Mouse (Mus musculus): ENCODE measurements around the gene Tdrd3. TPM values are rescaled to one million over a fixed set of nuclear protein-coding genes. Genes with fewer than 3 reads are reported as not detected.

The Tdrd3 gene
- total RNA-seq (2015; ENCODE audit: low replicate concordance) (18.7 and 32.7 TPM in 2 replicates), total RNA-seq (2017; ENCODE audit: low replicate concordance) (31.3 and 38.6 TPM in 2 replicates)

DNA sequence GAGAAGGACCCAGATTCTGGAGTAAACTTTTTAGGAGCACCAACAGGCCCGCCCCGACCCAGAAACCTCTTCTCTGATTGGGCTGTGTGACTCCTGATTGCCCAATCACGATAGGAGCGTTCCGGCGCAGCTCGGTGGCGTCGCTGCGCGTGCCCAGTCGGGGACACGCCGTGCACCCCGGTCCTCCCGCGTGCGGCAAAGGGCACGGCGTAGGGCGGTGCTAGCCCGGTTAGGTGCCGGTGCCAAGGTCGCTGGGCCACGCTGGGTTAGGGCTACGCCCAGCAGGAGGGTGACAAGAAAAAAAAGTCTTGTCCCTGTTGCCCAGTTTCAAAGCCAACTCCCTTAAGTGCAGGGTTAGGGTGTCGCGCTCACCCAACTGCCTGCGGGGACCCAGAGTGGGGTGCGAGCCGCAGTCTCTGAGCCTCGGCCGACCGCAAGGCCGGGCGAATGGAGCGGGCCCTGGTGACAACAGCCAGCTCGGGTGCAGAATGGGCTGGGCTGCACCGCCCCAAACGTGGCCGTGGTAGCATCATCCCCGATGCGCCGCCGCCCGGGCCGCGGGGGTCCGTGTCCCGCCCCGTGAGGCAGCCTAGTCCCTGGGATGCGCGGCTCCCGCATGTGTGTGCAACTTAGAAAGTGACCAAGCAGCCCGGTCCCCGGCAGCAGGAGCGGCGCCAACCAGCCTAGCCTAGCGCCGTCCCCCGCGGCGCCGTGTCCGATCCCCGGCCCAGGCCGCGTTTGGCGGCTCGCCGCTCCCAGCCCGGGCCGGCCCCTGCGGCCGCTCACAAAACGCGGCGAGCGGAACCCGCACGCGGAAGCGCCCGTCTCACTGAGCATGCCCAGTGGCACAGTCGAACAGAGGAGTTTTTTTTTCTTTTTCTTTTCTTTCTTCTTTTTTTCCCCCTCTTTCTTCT lies at the start of gene Tdrd3:
Tdrd3 (plus strand) TSS at position 832 of the 914 bp plus-strand sequence.
- peak; percentile 87 for ATAC-seq (replicated peaks; ENCODE audit: low FRiP score, poor library complexity, severe bottlenecking)

- ATAC-seq (replicated peaks; ENCODE audit: low FRiP score, poor library complexity, severe bottlenecking), result no peak
These were observed 49.3 kb upstream of the Tdrd3 start for GRCm38 (mm10) chr14:87367169-87367568.

- no peak for ATAC-seq (replicated peaks; ENCODE audit: low FRiP score, poor library complexity, severe bottlenecking)
These were observed 33.4 kb upstream of the Tdrd3 start for GRCm38 (mm10) chr14:87383041-87383440.

DNA sequence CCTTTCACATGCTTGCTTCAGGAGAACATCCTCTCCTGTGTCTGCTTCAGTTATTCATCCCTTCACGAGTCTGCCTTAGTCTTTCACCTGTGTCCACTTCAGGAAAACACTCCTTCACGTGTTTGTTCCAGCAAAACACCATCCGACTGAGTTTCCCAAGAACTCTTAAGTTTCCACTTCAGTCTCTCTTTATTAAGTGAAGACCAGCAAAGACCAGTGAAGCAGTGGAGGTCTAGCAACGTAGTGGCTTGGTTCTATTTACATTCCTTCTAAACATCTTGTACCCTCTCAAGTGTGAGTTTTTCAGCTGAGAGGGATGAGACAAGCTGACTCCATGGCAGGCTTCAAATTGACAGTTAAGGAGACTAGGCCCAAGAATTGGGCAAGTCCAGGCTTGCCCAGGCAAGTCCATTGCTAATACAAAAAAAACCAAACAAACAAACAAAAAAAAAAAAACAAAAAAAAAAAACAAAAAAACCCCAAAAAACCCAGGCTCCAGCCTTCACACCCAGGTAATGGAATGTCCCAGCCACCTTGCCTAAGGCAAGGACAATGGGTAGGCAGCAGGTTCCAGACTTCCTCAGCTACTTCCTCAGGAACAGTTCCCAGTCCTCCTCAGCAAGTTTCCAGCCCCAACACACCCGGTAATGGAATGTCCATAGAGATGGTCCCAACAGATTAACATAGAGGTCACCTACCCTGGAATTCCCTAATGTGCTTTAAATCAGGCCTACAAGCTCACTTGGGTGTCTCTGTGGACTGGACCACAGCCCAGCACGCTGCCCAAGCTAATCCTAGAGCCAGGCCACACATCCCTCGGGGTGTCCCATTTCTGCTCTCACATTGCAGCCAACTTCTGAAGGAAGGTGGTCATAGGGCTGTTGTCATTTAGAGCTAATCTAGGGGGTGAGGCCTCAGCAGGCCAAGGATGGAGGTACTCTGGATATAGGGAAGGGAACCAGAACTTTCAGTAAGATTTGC lies 31.9 kb upstream of the Tdrd3 start:
- no peak for ATAC-seq (replicated peaks; ENCODE audit: low FRiP score, poor library complexity, severe bottlenecking)

GRCm38 (mm10) chr14:87393096-87393495 lies 23.3 kb upstream of the Tdrd3 start:
- ATAC-seq (replicated peaks; ENCODE audit: low FRiP score, poor library complexity, severe bottlenecking), result no peak

DNA sequence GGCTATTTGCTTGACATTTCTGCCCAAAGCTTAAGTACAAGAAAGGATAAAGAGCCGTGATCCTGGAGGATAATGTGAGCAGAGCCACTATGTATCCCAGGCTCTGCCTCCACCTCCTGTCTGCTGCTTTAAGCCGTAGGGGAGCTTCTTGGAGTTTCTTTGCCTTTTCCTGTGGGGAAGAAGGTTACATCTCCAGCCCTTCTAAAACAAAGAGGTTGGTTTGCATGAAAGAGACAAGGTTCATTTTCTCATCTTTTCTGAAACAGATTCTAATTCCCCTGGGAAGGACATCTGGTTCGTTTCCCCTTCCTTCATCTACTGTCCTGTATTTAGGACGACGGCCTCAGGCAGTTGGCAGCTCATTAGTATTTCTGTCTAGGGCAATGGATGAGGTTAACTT lies 19.8 kb upstream of the Tdrd3 start:
- ATAC-seq (replicated peaks; ENCODE audit: low FRiP score, poor library complexity, severe bottlenecking), result no peak

GRCm38 (mm10) chr14:87415486-87415807 lies 992 bp upstream of the Tdrd3 start:
- 0 out of 2 replicates have a peak, but pooled peaks have one; percentile 1 for ATAC-seq (replicated peaks; ENCODE audit: low FRiP score, poor library complexity, severe bottlenecking)

- peak; percentile 23 for ATAC-seq (replicated peaks; ENCODE audit: low FRiP score, poor library complexity, severe bottlenecking)
These were observed 584 bp downstream of the Tdrd3 start for GRCm38 (mm10) chr14:87416755-87417690.

DNA sequence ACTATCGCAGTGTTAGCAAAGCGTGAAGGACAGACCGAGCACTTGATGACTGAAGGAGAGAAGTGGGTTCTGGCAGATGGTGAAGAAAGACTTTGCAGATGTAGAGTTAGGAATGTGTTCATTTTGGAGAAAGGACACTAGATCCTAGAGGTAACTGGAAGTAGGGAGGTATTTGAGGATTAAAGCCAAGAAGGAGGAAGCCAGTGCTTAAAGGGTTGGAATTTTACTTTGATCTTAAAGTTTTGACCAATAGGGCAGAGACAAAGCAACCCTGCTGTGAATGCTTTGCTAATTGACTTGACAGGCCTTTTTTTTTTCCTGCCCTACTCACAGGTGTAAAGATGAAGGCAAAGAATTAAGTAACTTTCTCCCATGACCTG lies 1.2 kb downstream of the Tdrd3 start:
- no peak for ATAC-seq (replicated peaks; ENCODE audit: low FRiP score, poor library complexity, severe bottlenecking)

DNA sequence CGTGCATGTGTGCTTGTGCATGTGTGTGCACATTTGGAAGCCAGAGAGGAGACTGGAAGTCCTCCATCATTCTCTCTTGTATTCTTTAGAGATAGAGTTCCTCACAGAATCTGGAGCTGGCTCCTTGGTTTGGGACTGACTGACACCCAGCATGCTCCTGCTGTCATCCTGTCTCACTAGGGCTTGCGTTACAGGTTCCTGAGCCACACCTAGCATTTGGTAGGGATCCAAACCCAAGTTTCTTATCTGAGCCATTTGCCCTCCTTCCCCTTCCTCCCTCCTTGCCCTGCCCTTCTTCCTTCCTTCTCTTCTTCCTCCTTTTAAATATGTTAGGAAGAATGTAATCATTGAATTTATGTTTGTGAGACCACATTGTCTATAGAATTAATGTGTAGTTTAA lies 3.3 kb downstream of the Tdrd3 start:
- peak; percentile 62 for ATAC-seq (replicated peaks; ENCODE audit: low FRiP score, poor library complexity, severe bottlenecking)

DNA sequence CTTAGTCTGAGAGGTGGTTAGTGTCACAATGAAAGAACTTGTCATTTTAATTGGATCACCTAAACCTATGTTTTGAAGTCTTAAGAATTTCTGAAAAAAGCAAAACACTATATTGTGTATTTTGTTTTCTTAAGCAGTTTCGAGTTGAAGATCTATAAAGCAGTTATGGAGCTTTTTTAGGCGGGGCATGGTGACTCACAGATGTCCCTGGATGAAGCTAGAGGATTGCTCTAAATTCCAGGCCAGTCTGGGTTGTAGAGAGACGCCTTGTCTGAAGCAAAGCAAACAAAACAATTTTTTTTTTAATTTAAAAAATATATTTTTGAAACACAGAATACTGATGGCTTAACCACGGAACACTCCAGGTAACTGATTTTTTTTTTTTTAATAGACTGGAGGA lies 4.1 kb downstream of the Tdrd3 start:
- no peak for ATAC-seq (replicated peaks; ENCODE audit: low FRiP score, poor library complexity, severe bottlenecking)

- no peak for ATAC-seq (replicated peaks; ENCODE audit: low FRiP score, poor library complexity, severe bottlenecking)
These were observed 6.0 kb downstream of the Tdrd3 start for GRCm38 (mm10) chr14:87422432-87422831.

DNA sequence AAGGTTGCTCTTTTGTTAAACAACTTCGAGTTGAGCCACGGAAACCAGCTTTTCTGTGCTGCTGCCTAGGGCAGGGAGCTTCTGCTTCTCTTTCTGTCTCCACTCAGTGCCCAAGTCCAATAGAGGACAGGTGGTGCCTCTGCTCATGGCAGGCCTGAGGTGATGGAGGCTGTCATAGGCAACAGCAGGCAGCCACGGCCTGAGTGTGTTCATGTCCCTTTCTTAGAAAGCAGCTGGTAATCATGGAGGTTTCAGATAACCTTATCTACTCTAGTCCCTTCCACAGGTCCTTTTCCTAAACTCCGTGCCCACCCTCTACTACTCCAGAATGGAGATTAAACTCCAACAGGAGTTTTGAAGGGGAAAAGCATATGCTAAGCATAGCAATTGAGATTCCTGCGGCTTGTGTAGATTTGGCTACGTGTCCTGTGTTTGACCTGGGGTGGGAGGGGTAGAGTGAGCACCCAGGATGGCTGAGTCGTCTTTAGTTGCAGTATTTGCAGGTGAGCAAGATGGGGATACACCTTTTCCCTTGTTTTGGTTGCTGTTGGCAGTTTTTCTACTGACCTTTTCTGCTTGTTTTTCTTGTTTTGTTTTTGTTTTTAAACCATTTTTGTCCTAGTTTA lies 10.0 kb downstream of the Tdrd3 start:
- ATAC-seq (replicated peaks; ENCODE audit: low FRiP score, poor library complexity, severe bottlenecking), result peak; percentile 81

- peak; percentile 53; the same call in 1 of the 2 replicates for ATAC-seq (replicated peaks; ENCODE audit: low FRiP score, poor library complexity, severe bottlenecking)
These were observed 10.6 kb downstream of the Tdrd3 start for GRCm38 (mm10) chr14:87427032-87427431.

- ATAC-seq (replicated peaks; ENCODE audit: low FRiP score, poor library complexity, severe bottlenecking), result no peak
These were observed 11.3 kb downstream of the Tdrd3 start for GRCm38 (mm10) chr14:87427659-87428289.

DNA sequence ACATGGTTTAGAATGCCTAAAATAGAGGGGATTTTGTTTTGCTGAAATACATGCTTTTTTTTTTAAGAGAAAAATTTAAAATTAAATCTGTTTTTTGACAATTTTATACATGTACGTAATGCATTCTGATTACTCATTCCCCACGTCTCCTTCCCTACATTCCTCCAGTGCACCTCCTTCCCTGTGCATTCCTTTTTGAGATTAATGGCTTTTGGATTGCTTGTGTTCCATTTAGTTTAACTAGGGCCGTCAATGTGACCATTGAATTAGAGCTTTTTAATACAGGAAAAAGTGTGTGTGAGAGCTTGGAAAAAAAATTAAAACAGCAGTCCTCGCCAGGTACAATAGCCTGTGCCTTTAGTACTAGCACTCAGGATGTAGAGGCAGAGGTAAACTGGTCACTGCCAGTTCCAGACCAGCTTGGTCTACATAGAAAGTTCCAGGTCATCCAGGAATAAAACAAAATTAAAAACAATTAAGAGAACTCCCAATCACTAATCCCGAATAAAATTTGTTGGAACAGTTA lies 17.0 kb downstream of the Tdrd3 start:
- ATAC-seq (replicated peaks; ENCODE audit: low FRiP score, poor library complexity, severe bottlenecking), result no peak

DNA sequence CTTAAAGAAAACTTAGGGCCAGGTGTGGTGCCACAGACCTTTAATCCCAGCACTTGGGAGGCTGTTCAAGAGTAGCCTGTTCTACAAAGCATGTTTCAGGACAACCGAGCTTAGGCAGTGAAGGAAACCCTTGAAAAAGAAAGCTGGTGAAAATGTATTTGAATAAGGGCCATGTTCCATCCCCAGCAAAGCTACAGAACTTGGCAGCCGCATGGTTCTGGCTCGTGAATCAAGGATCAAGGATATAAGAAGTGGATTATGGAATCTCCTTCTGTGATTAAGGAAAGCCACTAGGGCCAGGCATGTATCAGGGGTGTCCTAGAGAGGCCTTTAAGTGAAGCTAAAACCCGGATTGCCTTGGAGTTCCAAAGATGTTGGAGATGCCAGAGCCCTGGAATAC lies 18.9 kb downstream of the Tdrd3 start:
- no peak for ATAC-seq (replicated peaks; ENCODE audit: low FRiP score, poor library complexity, severe bottlenecking)

DNA sequence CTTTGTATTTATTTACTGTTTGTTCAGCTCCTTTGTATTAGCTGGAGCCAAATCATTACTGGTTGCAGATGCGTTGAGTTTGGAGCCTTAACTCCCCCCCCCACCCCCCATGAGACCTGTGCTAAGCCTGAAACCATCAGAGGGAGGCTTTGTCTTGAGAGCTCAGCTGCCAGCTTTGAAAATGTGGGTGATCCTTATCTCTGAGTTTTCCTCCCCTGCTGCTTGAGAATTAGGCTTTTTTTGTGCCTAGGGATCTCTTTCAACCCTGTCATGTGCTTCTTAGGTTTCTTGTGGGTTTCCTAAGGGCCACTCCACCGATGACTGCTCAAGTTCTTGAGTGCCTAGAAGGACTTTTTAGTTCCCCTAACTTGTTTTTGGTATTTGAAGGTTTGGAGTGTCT lies 23.3 kb downstream of the Tdrd3 start:
- no peak for ATAC-seq (replicated peaks; ENCODE audit: low FRiP score, poor library complexity, severe bottlenecking)
